Mouse (Mus musculus): ENCODE measurements at regions not wholly inside any gene's neighbourhood (a gene's known extent, or its start where the extent isn't known, plus 50 kb on each side); places are given as distances from the start of the nearest gene placed in this dataset.

DNA sequence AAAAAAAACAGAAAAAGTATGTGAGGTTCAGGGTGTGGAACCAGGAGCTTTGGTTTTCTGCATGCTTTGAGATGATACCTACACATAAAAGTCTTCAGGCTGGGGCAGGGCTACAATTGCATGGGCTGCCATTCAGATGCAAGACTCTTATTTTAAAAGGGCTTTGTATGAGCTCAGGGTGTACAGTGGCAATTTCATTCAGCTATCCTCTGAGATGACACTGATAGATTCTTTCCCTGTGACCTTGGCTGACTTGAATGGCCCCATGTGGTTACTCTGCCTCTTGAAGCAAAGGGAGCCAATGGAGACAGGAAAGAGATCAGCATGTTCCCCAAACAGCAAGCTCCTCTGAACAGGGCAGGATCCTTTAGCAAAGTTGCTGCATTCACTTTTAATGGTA is 177.1 kb downstream of the Cmpk2 start:
- H3K4me2 ChIP-seq (ENCODE audit: low read length), result no peak overlapping the region
- no peaks in the 10 kb centered on the region; the same call in 1 of the 2 replicates for H3K4me1 ChIP-seq (ENCODE audit: control insufficient read depth, insufficient read depth, low read length)
- H3K27me3 ChIP-seq (ENCODE audit: control insufficient read depth, insufficient read depth, low read depth, low read length), result no peaks in the 10 kb centered on the region
- H3K9ac ChIP-seq (ENCODE audit: low read depth, low read length), result no peak overlapping the region
- ATAC-seq, result no peak
- H3K36me3 ChIP-seq (ENCODE audit: control insufficient read depth, insufficient read depth, low read length), result no peaks in the 10 kb centered on the region
- H3K27ac ChIP-seq (ENCODE audit: low read length), result no peak overlapping the region
- H3K4me3 ChIP-seq (ENCODE audit: low read depth, low read length), result no peak overlapping the region
- no peaks in the 10 kb centered on the region for H3K9me3 ChIP-seq (replicated peaks; ENCODE audit: control insufficient read depth, low read length, poor library complexity, severe bottlenecking)

DNA sequence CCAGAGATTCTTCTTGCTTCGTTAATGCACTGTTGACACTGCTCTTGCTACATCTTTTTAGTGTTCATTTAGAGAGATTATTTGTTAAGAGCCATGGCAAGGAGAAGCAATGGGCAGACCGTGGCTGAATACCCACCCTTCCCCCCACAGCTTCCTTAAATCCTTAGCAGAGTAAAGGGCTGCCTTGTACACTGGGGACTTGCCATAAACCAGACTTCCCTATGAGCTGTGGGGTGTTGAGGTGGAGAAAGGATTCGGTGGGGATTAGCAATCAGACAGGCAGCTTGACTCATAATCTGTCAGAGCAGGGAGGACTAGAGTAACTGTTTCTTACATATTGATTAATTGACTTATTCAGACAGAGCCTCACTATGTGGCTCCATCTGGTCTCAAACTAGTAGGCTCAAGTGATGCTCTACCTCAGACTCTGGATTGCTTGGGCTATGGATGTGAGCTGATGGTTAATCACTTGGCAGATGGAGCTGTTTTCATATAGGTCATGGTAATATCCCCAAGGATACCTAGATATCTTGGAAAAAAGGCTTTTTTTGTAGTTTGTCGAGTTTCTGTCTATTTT is 166.7 kb downstream of the Cmpk2 start:
- H3K27ac ChIP-seq (ENCODE audit: low read length), result peak overlapping the region; percentile 58; the same call in 1 of the 2 replicates
- no peak overlapping the region for H3K4me2 ChIP-seq (ENCODE audit: low read length)
- H3K4me1 ChIP-seq (ENCODE audit: control insufficient read depth, insufficient read depth, low read length), result peaks cover 24% of the 10 kb centered on the region
- no peak overlapping the region for H3K9ac ChIP-seq (ENCODE audit: low read depth, low read length)
- no peaks in the 10 kb centered on the region for H3K36me3 ChIP-seq (ENCODE audit: control insufficient read depth, insufficient read depth, low read length)
- H3K27me3 ChIP-seq (ENCODE audit: control insufficient read depth, insufficient read depth, low read depth, low read length), result no peaks in the 10 kb centered on the region
- no peaks in the 10 kb centered on the region for H3K9me3 ChIP-seq (replicated peaks; ENCODE audit: control insufficient read depth, low read length, poor library complexity, severe bottlenecking)
- no peak overlapping the region for H3K4me3 ChIP-seq (ENCODE audit: low read depth, low read length)
- peak; percentile 64 for ATAC-seq
- 22% methylated on average over 4 of the region's 4 CpGs for WGBS

DNA sequence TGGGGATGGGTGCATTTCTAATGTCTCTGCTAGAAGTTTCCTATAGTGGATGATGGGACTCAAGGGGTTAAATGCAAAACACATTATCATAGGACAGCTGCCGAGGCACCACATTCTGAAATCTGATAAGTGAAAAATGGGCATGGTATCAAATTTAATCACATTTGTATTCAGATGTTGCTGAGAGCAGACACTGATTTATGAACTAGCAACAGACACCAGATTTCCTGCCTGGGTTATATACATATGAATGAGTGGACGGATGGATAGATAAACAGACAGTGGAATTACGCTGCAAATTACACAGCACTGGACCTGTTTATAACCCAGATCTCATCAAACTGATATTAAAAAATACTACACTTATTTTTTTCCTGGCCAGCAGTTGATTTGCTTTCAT is 166.2 kb downstream of the Cmpk2 start:
- Histone ChIP-seq H3K9me3 (replicated peaks; ENCODE audit: control insufficient read depth, low read length, poor library complexity, severe bottlenecking) (no peaks in the 10 kb centered on the region), H3K4me3 (ENCODE audit: low read depth, low read length) (no peak overlapping the region), H3K27ac (ENCODE audit: low read length) (peak overlapping the region; percentile 58; the same call in 1 of the 2 replicates), H3K27me3 (ENCODE audit: control insufficient read depth, insufficient read depth, low read depth, low read length) (no peaks in the 10 kb centered on the region), H3K36me3 (ENCODE audit: control insufficient read depth, insufficient read depth, low read length) (no peaks in the 10 kb centered on the region), H3K4me1 (ENCODE audit: control insufficient read depth, insufficient read depth, low read length) (peaks cover 26% of the 10 kb centered on the region), H3K9ac (ENCODE audit: low read depth, low read length) (0 out of 2 replicates have a peak overlapping the region, but pooled peaks have one; percentile 20), H3K4me2 (ENCODE audit: low read length) (no peak overlapping the region)
- 6% methylated on average over 3 of the region's 3 CpGs for WGBS
- no peak for ATAC-seq

DNA sequence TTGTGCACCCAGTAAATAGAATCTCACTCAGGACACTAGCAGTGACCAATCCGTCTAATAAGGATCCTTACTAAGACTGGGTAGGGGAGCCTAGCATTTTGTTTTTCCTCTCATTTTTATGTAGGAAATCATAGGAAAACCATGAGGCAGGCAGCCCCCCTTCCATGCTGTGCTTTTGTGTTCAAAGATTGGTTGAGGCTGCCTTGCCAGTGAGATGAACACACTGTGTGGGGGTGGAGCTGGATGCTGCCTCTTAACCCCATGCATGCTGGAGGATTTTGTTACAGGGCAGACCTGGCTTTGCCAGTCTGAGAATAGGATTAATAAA is 162.8 kb downstream of the Cmpk2 start:
- no peak overlapping the region for H3K4me3 ChIP-seq (ENCODE audit: low read depth, low read length)
- no peaks in the 10 kb centered on the region for H3K36me3 ChIP-seq (ENCODE audit: control insufficient read depth, insufficient read depth, low read length)
- H3K9me3 ChIP-seq (replicated peaks; ENCODE audit: control insufficient read depth, low read length, poor library complexity, severe bottlenecking), result no peaks in the 10 kb centered on the region
- H3K27me3 ChIP-seq (ENCODE audit: control insufficient read depth, insufficient read depth, low read depth, low read length), result no peaks in the 10 kb centered on the region
- WGBS, result 0% methylated on average over 1 of the region's 1 CpGs
- H3K4me2 ChIP-seq (ENCODE audit: low read length), result peak overlapping the region; percentile 7
- ATAC-seq, result peak; percentile 85; the same call in 1 of the 2 replicates
- H3K4me1 ChIP-seq (ENCODE audit: control insufficient read depth, insufficient read depth, low read length), result peaks cover 26% of the 10 kb centered on the region
- H3K27ac ChIP-seq (ENCODE audit: low read length), result peak overlapping the region; percentile 78
- H3K9ac ChIP-seq (ENCODE audit: low read depth, low read length), result peak overlapping the region; percentile 31; the same call in 1 of the 2 replicates

DNA sequence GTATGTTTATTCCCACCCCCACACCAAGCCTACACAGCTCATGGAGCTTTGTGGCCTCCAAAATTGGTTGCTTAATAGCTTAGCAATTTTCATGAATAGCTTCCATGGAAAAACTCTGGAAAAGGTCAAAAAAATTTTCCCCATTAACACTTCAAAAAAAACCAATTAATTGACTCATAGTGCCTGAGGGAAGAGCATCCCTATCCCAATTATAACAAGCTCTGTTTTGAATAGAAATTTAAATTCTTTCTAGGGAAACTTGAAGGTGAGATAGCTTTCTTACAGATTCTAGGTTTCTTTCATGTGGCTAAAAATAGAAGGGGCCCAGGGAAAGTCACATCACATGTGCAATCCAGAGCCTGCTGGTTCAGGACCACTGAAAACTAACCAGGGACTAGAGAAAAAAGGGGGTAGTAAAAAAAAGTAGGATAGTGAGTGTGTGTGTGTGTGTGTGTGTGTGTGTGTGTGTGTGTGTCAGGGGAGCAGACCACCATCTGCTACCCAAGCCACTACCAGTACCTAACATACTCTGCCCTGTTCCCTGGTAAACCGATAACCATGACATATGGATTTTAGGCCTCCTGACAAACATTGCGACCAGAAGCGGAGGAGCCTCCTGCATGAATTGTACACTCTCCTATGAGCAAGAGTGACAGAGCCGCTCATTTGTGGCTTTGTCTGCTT is 162.2 kb downstream of the Cmpk2 start:
- WGBS, result 7% methylated on average over 4 of the region's 4 CpGs
- Histone ChIP-seq H3K27me3 (ENCODE audit: control insufficient read depth, insufficient read depth, low read depth, low read length) (no peaks in the 10 kb centered on the region), H3K4me3 (ENCODE audit: low read depth, low read length) (no peak overlapping the region), H3K36me3 (ENCODE audit: control insufficient read depth, insufficient read depth, low read length) (no peaks in the 10 kb centered on the region), H3K4me1 (ENCODE audit: control insufficient read depth, insufficient read depth, low read length) (peaks cover 26% of the 10 kb centered on the region), H3K9ac (ENCODE audit: low read depth, low read length) (peak overlapping the region; percentile 31; the same call in 1 of the 2 replicates), H3K27ac (ENCODE audit: low read length) (peak overlapping the region; percentile 78), H3K4me2 (ENCODE audit: low read length) (peak overlapping the region; percentile 7), H3K9me3 (replicated peaks; ENCODE audit: control insufficient read depth, low read length, poor library complexity, severe bottlenecking) (no peaks in the 10 kb centered on the region)
- peak; percentile 69 for ATAC-seq

DNA sequence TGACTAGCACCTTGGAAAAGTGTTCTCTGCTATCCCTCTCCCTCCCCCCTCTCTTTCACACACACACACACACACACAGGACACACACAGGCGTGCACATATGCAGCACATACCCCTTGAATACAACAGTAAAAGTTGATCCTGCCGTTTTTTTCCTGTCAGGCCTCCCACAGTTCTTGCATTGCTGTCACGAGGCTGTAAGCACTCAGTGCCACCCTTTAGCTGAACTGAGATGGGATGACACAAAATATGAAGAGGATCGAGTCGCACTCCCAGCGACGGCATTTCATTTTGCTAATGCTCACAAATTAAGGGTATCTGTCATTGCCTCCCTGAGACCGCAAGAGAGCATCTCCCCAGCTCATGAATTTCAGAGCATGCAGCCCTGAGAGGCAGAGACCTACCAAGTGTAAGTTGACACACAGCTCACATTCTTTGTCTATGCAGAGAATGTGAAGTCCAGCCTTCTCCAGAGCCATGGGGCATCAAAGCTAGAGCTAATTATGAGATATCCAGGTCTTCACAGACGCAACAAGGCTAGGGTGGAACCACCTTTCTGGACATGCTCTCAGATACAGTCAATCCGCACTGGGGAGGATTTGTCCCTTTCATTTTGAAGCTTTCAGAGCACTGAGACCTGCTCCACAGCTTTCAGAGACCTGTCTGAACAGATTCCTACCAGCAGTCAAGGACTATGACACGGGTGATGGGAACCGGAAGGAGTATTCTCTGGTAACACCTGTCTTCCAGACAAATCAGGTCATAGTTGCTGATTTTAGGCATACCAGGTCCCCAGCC is 152.3 kb downstream of the Cmpk2 start:
- Histone ChIP-seq H3K27me3 (ENCODE audit: control insufficient read depth, insufficient read depth, low read depth, low read length) (no peaks in the 10 kb centered on the region), H3K4me2 (ENCODE audit: low read length) (no peak overlapping the region), H3K36me3 (ENCODE audit: control insufficient read depth, insufficient read depth, low read length) (no peaks in the 10 kb centered on the region), H3K9ac (ENCODE audit: low read depth, low read length) (no peak overlapping the region), H3K9me3 (replicated peaks; ENCODE audit: control insufficient read depth, low read length, poor library complexity, severe bottlenecking) (no peaks in the 10 kb centered on the region), H3K4me1 (ENCODE audit: control insufficient read depth, insufficient read depth, low read length) (peaks cover 14% of the 10 kb centered on the region; the same call in 1 of the 2 replicates), H3K27ac (ENCODE audit: low read length) (peak overlapping the region; percentile 62), H3K4me3 (ENCODE audit: low read depth, low read length) (no peak overlapping the region)
- WGBS, result 63% methylated on average over 12 of the region's 12 CpGs
- peak; percentile 64 for ATAC-seq

DNA sequence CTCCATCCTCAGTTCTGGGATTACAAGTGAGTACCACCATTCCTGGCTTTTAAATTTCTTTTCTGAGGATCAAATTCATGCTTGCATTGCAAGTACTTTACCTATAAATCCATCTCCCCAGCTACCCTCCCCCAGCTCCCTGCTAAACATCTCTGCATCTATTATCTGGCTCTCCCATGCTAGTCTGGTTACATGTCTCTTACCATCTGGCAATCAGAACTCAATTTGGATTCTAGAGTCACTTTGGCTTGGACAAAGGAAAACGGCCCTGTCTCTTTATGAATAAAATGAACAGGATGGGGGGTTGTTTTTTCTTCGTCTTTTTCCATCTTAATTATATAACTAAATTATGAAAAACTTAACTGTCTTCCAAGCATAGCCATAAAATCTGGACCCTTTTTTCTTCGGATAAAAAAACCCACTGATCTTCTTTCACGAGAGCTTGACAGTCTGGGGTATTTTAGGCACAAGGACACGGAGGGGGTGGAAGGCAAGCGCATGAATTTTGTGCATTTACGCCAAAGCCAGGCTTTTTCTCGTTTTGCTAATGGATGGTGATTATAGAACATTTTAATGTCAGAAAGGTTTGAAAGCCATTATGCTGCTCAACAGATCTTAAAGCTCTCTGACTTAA is 151.6 kb downstream of the Cmpk2 start:
- Histone ChIP-seq H3K4me1 (ENCODE audit: control insufficient read depth, insufficient read depth, low read length) (peaks cover 14% of the 10 kb centered on the region; the same call in 1 of the 2 replicates), H3K4me2 (ENCODE audit: low read length) (no peak overlapping the region), H3K4me3 (ENCODE audit: low read depth, low read length) (no peak overlapping the region), H3K36me3 (ENCODE audit: control insufficient read depth, insufficient read depth, low read length) (no peaks in the 10 kb centered on the region), H3K9ac (ENCODE audit: low read depth, low read length) (no peak overlapping the region), H3K27ac (ENCODE audit: low read length) (peak overlapping the region; percentile 62), H3K9me3 (replicated peaks; ENCODE audit: control insufficient read depth, low read length, poor library complexity, severe bottlenecking) (no peaks in the 10 kb centered on the region), H3K27me3 (ENCODE audit: control insufficient read depth, insufficient read depth, low read depth, low read length) (no peaks in the 10 kb centered on the region)
- WGBS, result 39% methylated on average over 8 of the region's 8 CpGs
- ATAC-seq, result no peak

DNA sequence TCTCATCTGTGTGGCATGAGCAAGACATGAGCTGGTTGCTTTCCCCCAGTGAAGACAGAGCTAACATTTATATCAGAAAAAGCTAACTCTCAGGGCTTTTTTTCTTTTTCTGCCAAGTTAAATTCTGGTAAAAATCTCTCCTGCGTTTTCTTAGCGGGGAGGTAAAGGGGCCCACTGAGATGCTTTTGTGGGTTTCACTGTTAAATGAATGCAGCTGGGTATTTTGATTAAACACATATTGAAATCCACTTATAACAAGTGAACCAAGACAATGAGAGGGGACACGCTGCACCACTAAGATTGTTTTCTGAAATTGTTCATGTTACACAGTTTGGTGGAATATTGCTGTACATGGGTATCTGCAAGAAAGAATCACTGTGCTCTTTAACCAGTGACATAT is 149.0 kb downstream of the Cmpk2 start:
- no peak overlapping the region for H3K9ac ChIP-seq (ENCODE audit: low read depth, low read length)
- H3K4me2 ChIP-seq (ENCODE audit: low read length), result no peak overlapping the region
- H3K36me3 ChIP-seq (ENCODE audit: control insufficient read depth, insufficient read depth, low read length), result no peaks in the 10 kb centered on the region
- no peak overlapping the region for H3K4me3 ChIP-seq (ENCODE audit: low read depth, low read length)
- 70% methylated on average over 3 of the region's 3 CpGs for WGBS
- H3K27ac ChIP-seq (ENCODE audit: low read length), result no peak overlapping the region
- no peaks in the 10 kb centered on the region for H3K9me3 ChIP-seq (replicated peaks; ENCODE audit: control insufficient read depth, low read length, poor library complexity, severe bottlenecking)
- H3K4me1 ChIP-seq (ENCODE audit: control insufficient read depth, insufficient read depth, low read length), result peaks cover 14% of the 10 kb centered on the region; the same call in 1 of the 2 replicates
- H3K27me3 ChIP-seq (ENCODE audit: control insufficient read depth, insufficient read depth, low read depth, low read length), result no peaks in the 10 kb centered on the region
- ATAC-seq, result no peak
